Mouse (Mus musculus) lung, embryonic 16.5 days (tissue): Measurements from ENCODE around the gene Ttc36. TPM values are rescaled to one million over a fixed set of nuclear protein-coding genes. Genes with fewer than 3 reads are reported as not detected.

ENCODE experiments used
- ATAC-seq: fragments of 200-750 bp; cut with Nextera tagmentation; 2 replicates; pipeline ENCODE4 v1.8.0; 2017; ENCODE audit warnings: low read depth, mild to moderate bottlenecking, moderate library complexity
- H3K27ac ChIP-seq: fragments of 300-500 bp; sonication (generic); 2 replicates; pipeline ENCODE4 v1.5.1; 2014; ENCODE audit warnings: mild to moderate bottlenecking, control low read depth, low read length
- H3K27me3 ChIP-seq: fragments of 300-500 bp; sonication (generic); 2 replicates; pipeline ENCODE4 v1.6.1; 2014; ENCODE audit warnings: low read depth, low read length, mixed read lengths; ENCODE audit not compliant: control insufficient read depth, insufficient read depth
- H3K36me3 ChIP-seq: fragments of 300-500 bp; sonication (generic); 2 replicates; pipeline ENCODE4 v1.6.1; 2014; ENCODE audit warnings: low read length; ENCODE audit not compliant: control insufficient read depth, insufficient read depth
- H3K4me1 ChIP-seq: fragments of 300-500 bp; sonication (generic); replicated peaks from 2 replicates; pipeline ENCODE4 v1.6.1; 2014; ENCODE audit warnings: low read length, mixed read lengths; ENCODE audit not compliant: control insufficient read depth, insufficient read depth
- H3K4me2 ChIP-seq: fragments of 300-500 bp; sonication (generic); 2 replicates; pipeline ENCODE4 v1.6.1; 2014; ENCODE audit warnings: low read depth, low read length, control low read depth
- H3K4me3 ChIP-seq: fragments of 300-500 bp; sonication (generic); 2 replicates; pipeline ENCODE4 v1.5.1; 2014; ENCODE audit warnings: mild to moderate bottlenecking, low read length, control low read depth
- H3K9ac ChIP-seq: fragments of 300-500 bp; sonication (generic); 2 replicates; pipeline ENCODE4 v1.6.1; 2014; ENCODE audit warnings: low read length, control low read depth
- H3K9me3 ChIP-seq: fragments of 300-500 bp; sonication (generic); 2 replicates; pipeline ENCODE4 v1.6.1; 2016; ENCODE audit warnings: low read length; ENCODE audit not compliant: control insufficient read depth
- WGBS: fragments of 180-500 bp; shearing (Covaris S2); extraction: QIAGEN DNeasy Blood & Tissue Kit; methylation state at CpG from one replicate; pipeline ENCODE4 v1.1.7; 2014; 5-methylcytosine and 5-hydroxymethylcytosine counted together
- polyA plus RNA-seq: library from polyadenylated mRNA; unstranded; fragments of >200 nt; fragmentation: Nextera tagmentation; extraction: Ambion mirVana; gene quantifications from 2 replicates; pipeline ENCODE4 v1.2.1, GENCODE M21; 2015

Ttc36 gene
- polyA plus RNA-seq, 1 experiment from 2014 or later = 0.84 TPM

- Histone ChIP-seq H3K4me2 (no peak overlapping the region), H3K27me3 (no peaks in the 10 kb centered on the region), H3K4me3 (no peak overlapping the region), H3K36me3 (peaks cover 13% of the 10 kb centered on the region), H3K9ac (no peak overlapping the region), H3K4me1 (peaks cover 12% of the 10 kb centered on the region), H3K27ac (no peak overlapping the region), H3K9me3 (no peaks in the 10 kb centered on the region)
- no peak for ATAC-seq
- WGBS = 54% methylated on average over 2 of the region's 2 CpGs
Measured at GRCm38 (mm10) chr9:44760873-44761272, 42.0 kb downstream of the Ttc36 start.

Other genes starting within 250 kb of the Ttc36 start
- 0.08 and 0.29 TPM in 2 replicates for gene Cxcr5, start 241.2 kb downstream of the Ttc36 start, polyA plus RNA-seq
- 15.2 and 16.5 TPM in 2 replicates for gene Ddx6, start 198.2 kb downstream of the Ttc36 start, polyA plus RNA-seq
- not detected in 2 replicates for gene Treh, start 129.8 kb downstream of the Ttc36 start, polyA plus RNA-seq
- 26.4 and 28.1 TPM in 2 replicates for gene Phldb1, start 67.9 kb downstream of the Ttc36 start, polyA plus RNA-seq
- 190 and 201 TPM in 2 replicates for gene Arcn1, start 35.2 kb downstream of the Ttc36 start, polyA plus RNA-seq
- gene Ift46, start 35.2 kb downstream of the Ttc36 start, polyA plus RNA-seq = 99.1 and 112 TPM in 2 replicates
- gene Tmem25, start 3.8 kb downstream of the Ttc36 start, polyA plus RNA-seq = 0.89 and 1.2 TPM in 2 replicates
- gene Kmt2a, start 78.2 kb upstream of the Ttc36 start, polyA plus RNA-seq = 8.1 and 11.7 TPM in 2 replicates
- 641 and 656 TPM in 2 replicates for gene Atp5l, start 117.7 kb upstream of the Ttc36 start, polyA plus RNA-seq
- gene Ube4a, start 162.5 kb upstream of the Ttc36 start, polyA plus RNA-seq = 26.3 and 28.3 TPM in 2 replicates
- gene Cd3g, start 177.4 kb upstream of the Ttc36 start, polyA plus RNA-seq = 6.2 and 16.7 TPM in 2 replicates
- gene Cd3d, start 178.7 kb upstream of the Ttc36 start, polyA plus RNA-seq = 2.4 and 6.5 TPM in 2 replicates
- 5.5 and 9.4 TPM in 2 replicates for gene Cd3e, start 206.6 kb upstream of the Ttc36 start, polyA plus RNA-seq
- 14.2 and 15.9 TPM in 2 replicates for gene Mpzl2, start 236.7 kb upstream of the Ttc36 start, polyA plus RNA-seq